Mouse (Mus musculus): Measurements from ENCODE around the gene Ano2.

The Ano2 gene

GRCm38 (mm10) chr6:125743203-125744100, 53.2 kb downstream of the Ano2 start:
- DNase-seq, result peak; percentile 6 to 19

DNA sequence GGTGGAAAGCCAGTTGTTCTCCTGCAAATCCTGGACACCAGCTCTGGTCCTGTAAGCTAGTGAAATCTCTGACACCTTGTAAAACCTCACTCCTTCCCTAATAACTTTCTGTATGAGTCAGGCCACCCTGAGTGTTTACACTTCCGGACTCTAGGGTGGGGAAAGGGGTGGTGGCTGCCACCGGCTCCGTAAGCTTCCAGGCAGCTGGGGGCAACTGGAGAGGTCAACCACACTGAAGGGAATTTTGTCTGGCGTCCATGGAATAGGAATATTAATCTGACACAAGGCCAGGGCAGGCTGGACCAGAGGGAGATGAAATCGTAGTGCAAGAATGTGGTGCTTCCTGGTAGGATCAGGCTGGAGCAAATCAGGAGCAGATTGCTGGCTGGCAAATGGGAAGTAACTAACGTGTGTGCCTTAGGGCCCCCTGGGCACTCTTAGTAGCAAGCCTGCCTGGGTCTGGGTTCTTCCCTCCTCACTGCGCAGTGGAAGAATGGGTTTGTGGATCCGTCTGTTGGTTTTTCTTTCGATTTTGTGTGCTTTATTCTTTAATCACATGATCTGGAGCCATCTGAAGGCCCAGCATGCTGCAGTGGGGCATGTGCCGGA, 57.2 kb downstream of the Ano2 start:
- no peak for DNase-seq

GRCm38 (mm10) chr6:125748646-125749045, 58.4 kb downstream of the Ano2 start:
- DNase-seq, result no peak

DNA sequence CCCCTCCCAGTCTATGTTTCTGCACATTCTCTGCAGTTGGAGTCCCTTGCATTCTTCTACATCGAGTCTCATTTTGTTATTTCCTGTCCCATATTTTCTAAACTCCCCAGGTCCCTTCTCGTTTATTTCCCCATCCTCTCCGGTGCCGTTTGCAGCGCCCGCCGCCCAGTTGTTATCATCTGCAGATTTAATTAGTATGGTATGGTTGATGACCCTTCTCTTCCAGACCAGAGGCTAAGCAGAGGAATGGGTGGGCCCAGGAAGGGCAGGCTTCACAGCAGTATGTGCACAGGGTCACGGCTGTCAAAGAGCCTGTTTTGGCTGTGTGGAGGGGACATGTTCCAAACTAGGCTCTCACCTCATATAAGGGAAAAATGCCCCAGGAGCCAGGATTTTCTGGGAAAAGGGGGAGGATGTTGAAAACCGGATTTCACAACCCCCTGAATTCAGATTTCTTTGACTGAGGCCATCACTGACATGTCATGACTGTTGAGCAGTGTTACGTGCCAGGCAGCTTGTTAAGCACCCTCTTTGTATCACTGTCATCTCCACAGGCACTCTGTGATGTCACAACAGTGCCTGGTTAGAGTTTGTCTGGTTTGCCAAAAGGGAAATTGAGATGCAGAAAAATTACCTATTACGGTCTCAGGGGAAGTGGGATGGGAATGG, 72.8 kb downstream of the Ano2 start:
- DNase-seq, result peak in 1 of 2 experiments; percentile 46

- DNase-seq, result no peak
Observed at GRCm38 (mm10) chr6:125773256-125773655, 83.0 kb downstream of the Ano2 start.

DNA sequence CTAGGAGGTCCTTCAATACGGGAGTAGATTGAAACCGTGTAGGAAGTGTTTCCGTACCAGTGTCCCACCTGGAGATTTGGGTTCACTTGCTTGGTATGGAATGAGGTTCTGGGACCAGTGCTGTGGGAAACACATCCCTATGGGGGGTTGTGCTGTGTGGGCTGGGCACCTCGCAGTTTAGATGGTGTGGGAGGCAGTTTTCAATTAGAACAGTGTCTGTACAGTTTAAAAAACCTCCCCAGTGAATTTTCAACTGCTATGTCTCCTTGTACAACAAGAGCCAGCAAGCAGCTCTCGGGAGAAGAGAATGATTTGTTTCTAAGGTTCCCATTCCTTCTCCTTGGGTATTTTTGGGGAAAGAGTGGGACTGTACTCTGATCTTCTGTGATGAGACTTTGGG, 86.1 kb downstream of the Ano2 start:
- DNase-seq, result no peak

DNA sequence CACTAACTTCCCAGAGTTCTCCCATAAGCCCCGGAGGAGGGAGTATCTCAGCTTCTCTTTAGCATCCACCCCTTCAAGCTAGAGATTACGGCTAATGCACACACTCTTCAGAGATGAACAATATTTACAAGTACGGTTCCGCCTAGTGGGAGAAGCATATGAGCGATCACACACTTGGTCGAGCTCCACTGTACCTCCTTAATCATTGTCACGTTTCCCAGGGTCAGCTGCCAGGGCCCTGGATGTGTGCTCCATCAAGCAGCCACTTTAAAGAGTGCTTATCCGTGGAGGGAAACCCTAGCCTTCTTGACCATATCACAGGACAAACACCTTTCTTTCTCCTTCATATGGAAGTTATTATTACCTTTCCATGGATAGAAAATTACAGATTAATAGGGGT, 112.7 kb downstream of the Ano2 start:
- DNase-seq, result no peak

GRCm38 (mm10) chr6:125803364-125804011, 113.3 kb downstream of the Ano2 start:
- no peak for DNase-seq

- DNase-seq, result no peak
Observed at GRCm38 (mm10) chr6:125808996-125809649, 118.9 kb downstream of the Ano2 start.

GRCm38 (mm10) chr6:125811395-125811794, 121.2 kb downstream of the Ano2 start:
- no peak for DNase-seq

DNA sequence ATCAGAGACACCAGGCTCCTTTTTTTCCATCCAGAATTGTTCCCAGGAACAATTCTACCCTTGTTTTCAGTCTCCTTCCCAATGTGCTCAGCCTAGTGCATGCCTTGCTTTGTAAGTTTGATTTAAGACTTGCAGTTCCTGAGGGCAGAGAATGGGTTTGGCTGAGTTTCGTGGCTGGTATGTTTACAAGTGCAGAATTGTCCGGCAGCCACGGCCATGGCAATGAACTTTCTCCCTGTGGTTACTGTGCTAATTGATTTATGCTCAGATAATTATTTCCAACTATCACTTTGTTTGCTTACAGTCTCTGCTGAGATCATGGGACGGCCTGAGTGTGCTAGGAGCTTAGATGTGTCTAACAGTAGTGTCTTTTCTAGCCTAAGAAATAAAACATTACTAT, 147.9 kb downstream of the Ano2 start:
- no peak for DNase-seq

- peak; percentile 8 to 31 for DNase-seq
Observed at GRCm38 (mm10) chr6:125841284-125841683, 151.1 kb downstream of the Ano2 start.

GRCm38 (mm10) chr6:125851196-125851595, 161.0 kb downstream of the Ano2 start:
- DNase-seq, result no peak

- no peak for DNase-seq
Observed at GRCm38 (mm10) chr6:125858294-125858693, 168.1 kb downstream of the Ano2 start.

DNA sequence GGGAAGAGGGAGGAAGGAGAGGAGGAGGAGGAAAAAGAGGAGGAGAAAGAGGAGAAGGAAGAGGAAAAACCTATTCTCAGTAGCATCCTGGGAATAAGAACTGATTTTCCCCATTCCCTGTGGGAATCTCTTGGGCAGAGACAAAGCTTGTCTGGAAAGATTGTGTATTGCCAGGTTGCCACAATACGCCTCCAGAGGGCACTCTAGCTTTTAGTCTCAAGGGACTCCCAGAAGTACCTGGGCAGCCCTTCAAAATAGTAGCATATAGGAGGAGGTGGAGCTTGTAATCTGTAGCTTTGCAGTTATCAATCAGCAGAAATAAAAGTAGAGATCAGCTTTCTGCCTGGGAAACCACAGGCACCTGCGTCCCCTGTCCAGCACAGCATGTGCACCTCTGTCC, 178.3 kb downstream of the Ano2 start:
- peak in 1 of 2 experiments; percentile 54 for DNase-seq

DNA sequence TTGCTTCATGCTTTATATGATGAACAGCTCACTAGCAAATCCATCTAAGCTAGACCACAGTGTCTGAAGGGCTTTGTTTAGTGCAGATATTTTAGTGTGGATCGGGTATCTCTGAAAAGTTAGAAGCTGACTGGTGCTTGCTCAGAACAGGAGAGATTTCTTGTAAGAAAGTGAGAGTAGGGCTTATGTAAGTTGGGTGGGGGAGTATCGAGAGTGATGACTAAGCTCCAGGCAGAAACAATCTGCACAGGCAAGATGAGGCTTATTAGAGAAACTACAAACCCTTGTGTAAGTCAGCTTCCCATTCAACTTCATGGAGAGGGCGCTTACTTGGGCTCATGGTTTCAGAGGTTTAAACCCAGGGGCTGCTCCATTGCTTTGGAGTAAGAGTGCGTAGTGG, 181.3 kb downstream of the Ano2 start:
- no peak for DNase-seq

GRCm38 (mm10) chr6:125874742-125875141, 184.5 kb downstream of the Ano2 start:
- no peak for DNase-seq

DNA sequence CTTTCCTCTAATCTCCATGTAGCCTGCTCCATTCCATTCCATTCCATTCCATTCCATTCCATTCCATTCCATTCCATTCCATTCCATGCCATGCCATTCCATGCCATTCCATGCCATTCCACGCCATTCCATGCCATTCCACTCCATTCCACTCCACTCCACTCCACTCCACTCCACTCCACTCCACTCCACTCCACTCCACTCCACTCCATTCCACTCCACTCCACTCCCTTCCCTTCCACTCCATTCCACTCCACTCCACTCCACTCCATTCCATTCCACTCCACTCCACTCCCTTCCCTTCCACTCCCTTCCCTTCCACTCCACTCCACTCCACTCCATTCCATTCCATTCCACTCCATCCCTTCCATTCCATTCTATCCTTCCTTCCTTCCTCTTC, 186.7 kb downstream of the Ano2 start:
- DNase-seq, result no peak

DNA sequence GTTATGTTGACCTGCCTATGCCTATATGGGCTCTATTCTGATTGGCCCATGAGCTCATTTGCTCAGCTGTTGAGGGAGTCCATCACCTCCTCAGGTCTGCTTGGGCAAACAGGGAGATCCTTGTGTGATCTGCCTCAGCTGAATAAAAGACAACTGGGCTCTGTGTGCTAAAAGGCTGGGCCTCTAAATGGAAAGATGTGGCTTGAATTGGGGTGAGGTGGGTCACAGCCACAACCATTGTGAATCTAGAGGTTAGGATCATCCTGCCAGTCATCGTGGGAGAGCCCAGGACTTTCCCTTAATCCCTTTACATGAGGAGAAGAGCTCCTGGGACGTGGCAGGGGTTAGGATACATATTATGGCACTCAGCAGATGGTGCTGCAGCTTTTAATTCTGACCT, 188.5 kb downstream of the Ano2 start:
- DNase-seq, result no peak

GRCm38 (mm10) chr6:125879306-125879705, 189.1 kb downstream of the Ano2 start:
- DNase-seq, result no peak

DNA sequence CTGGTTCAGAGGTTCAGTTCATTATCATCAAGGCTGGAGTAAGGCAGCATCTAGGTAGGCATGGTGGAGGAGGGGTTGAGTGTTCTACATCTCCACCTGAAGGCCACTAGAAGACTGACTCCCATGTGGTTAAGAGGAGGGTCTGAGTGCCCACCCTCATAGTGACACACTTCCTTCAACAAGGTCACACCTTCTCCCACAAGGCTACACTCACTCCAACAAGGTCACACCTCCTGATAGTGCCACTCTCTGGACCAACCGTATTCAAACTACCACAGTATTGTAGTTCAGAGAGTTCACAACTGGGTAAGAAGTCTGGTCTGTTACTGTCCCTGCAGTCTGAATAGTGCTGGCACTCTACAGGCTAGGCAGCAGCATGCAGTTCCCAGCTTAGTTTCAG, 198.4 kb downstream of the Ano2 start:
- DNase-seq, result no peak

GRCm38 (mm10) chr6:125894340-125894739, 204.1 kb downstream of the Ano2 start:
- DNase-seq, result peak in 1 of 2 experiments; percentile 42

GRCm38 (mm10) chr6:125914446-125914845, 224.2 kb downstream of the Ano2 start:
- no peak for DNase-seq

All from lung, postnatal 4 days (tissue).